Mouse (Mus musculus) thymus, adult 2 months (tissue): ENCODE results near the gene Zdhhc14.

Experiments used
- CTCF ChIP-seq: fragments of 200-500 bp; IDR thresholded peaks from 2 replicates; pipeline ENCODE4 v1.5.1; 2012; ENCODE audit warnings: mild to moderate bottlenecking, control low read depth, low read length, moderate library complexity, borderline replicate concordance; ENCODE audit not compliant: control insufficient read depth, poor library complexity, insufficient read depth; ENCODE audit errors: extremely low read depth
- POLR2A ChIP-seq: fragments of 200-500 bp; IDR thresholded peaks from 2 replicates; pipeline ENCODE4 v1.6.1; 2012; ENCODE audit warnings: mild to moderate bottlenecking, low read length, control low read depth, moderate library complexity; ENCODE audit not compliant: control insufficient read depth, poor library complexity, insufficient read depth; ENCODE audit errors: extremely low read depth

DNA sequence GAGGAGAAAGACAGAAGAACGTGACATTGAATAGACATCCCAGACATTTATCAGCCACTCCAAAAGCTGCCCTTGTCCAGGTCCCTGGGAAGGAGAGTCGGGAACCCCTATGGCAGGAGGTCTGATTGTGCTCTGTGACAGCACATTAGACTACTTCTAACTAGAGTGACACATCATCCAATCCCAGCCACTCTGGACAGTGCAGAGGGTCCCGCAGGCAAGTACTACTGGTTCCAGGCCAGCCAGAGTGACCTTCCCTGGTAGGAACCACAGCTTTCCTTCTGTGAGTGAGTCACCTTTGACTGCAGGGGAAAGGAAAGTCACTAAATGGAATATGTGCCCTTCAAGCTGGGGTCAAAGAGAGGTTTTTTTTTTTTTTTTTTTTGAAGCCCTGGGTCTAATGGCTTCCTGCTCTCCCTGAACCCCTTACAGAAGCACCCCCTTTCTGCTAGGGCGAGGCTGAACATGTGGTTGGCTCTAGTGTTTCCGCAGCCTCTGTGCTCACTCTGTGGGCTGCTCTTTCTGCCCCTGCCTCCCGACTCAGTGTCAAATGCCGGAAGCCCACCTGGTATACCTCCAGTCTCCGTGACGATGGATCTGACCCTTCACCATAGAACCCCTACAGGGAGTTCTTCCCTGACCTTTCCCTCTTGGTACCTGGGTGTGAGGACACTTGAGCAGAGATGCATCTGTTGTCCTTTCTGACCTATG lies 276.6 kb downstream of the Zdhhc14 start:
- TF ChIP-seq CTCF (no peak), POLR2A (no peak)
